Mouse (Mus musculus): Measurements from ENCODE around the gene Trim63. TPM values are rescaled to one million over a fixed set of nuclear protein-coding genes. Genes with fewer than 3 reads are reported as not detected.

Gene Trim63
- polyA plus RNA-seq, 1 experiment from 2014 or later = 0.28 TPM

DNA sequence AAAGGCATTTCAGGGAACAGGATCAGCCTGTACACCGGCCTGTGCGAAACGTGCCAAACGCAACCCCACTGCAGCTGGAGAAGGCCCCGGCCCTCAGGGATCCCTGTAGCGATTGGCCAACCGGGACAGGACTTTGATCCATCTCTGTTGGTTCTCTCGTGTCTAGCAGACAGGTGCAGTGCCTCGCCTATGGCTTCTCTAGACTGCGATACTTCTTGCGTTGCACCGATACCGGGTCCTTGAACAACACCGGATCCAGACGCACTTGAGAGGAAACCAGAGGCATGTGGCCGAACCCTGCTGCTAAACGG lies 42.5 kb downstream of the Trim63 start:
- peaks cover 37% of the 10 kb centered on the region for H3K27me3 ChIP-seq
- peak overlapping the region; percentile 47 for H3K4me2 ChIP-seq (replicated peaks)
- H3K36me3 ChIP-seq = no peaks in the 10 kb centered on the region
- H3K4me1 ChIP-seq = peaks cover 10% of the 10 kb centered on the region
- no peak for ATAC-seq (ENCODE audit: low FRiP score, low read depth)
- no peak overlapping the region for H3K27ac ChIP-seq (replicated peaks)
- peak overlapping the region; percentile 21 for H3K4me3 ChIP-seq
- 36% methylated on average over 17 of the region's 17 CpGs for WGBS
- 0 out of 2 replicates have a peak overlapping the region, but pooled peaks have one; percentile 25 for H3K9ac ChIP-seq (replicated peaks)
- no peaks in the 10 kb centered on the region for H3K9me3 ChIP-seq

DNA sequence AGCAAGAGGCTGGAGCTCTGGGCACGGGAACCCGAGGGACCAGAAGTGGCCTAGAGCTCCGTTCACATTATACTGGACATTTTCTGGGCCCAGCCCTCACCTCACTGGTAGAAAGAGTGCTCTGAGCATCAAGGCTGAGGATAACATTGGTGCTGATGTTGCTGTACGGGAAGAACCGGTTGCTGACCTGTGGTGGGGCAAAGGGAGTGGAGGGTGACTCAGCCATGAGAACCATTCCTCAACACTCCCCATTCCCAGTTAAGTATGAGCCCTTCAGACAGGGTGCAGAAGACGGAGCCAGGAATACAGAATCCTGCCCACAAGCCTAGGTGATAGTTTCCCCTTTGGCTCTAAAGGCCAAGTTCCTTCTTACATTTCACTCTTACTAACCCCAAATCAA lies 44.7 kb downstream of the Trim63 start:
- peaks cover 57% of the 10 kb centered on the region for H3K27me3 ChIP-seq
- 87% methylated on average over 6 of the region's 6 CpGs for WGBS

DNA sequence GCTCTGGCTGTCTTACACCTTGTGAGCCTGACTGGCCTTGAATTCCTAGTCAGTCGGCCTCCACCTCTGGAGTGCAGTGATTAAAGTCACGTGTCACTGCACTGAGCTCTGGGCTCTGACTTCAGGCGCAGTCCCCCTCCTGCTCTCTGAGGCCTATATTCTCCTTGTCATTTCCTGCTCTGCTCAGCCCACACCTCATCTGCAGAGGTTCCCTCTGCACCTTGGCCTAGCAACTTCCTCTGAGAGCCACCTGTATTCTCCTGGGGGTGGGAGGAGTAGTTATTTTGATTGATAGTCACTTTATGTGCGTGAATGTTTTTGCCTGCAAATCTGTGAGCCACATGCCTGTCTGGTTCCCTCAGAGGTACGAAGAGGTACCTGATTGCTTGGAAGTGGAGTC lies 46.3 kb downstream of the Trim63 start:
- Histone ChIP-seq H3K36me3 (no peaks in the 10 kb centered on the region), H3K4me3 (no peak overlapping the region), H3K4me1 (peaks cover 13% of the 10 kb centered on the region), H3K27ac (replicated peaks) (no peak overlapping the region), H3K9me3 (no peaks in the 10 kb centered on the region), H3K9ac (replicated peaks) (no peak overlapping the region), H3K27me3 (peaks cover 66% of the 10 kb centered on the region), H3K4me2 (replicated peaks) (no peak overlapping the region)
- 49% methylated on average over 5 of the region's 5 CpGs for WGBS
- ATAC-seq (ENCODE audit: low FRiP score, low read depth) = no peak

More for the DNA sequence above, 44.7 kb downstream of the Trim63 start:
- Histone ChIP-seq H3K4me3 (no peak overlapping the region), H3K9ac (replicated peaks) (no peak overlapping the region), H3K4me2 (replicated peaks) (no peak overlapping the region), H3K27ac (replicated peaks) (no peak overlapping the region), H3K36me3 (no peaks in the 10 kb centered on the region), H3K4me1 (peaks cover 13% of the 10 kb centered on the region), H3K9me3 (no peaks in the 10 kb centered on the region)
- ATAC-seq (ENCODE audit: low FRiP score, low read depth) = no peak

DNA sequence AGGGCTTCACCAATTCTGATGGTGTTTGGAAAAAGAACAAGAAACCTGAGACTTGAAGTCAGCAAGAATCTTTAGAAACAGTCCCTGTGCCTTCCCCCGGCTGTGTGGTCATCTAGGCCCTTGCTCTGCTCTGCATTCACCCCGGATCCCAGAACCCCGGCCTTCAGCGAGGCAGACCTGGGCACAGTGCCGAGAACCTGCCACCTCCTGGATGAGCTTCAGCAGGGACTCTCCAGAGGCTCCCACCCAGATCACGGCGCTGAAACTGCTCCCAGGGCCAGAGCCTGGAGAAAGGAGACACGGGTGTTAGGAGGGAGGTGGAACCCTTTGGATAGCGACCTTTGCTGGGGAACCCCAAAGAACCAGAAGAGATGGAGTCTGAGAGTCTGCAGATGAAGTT lies 47.2 kb downstream of the Trim63 start:
- Histone ChIP-seq H3K27ac (replicated peaks) (no peak overlapping the region), H3K27me3 (peaks cover 62% of the 10 kb centered on the region), H3K4me1 (peaks cover 10% of the 10 kb centered on the region), H3K9ac (replicated peaks) (no peak overlapping the region), H3K36me3 (no peaks in the 10 kb centered on the region), H3K9me3 (no peaks in the 10 kb centered on the region), H3K4me3 (no peak overlapping the region), H3K4me2 (replicated peaks) (no peak overlapping the region)
- ATAC-seq (ENCODE audit: low FRiP score, low read depth) = no peak
- 72% methylated on average over 9 of the region's 9 CpGs for WGBS

DNA sequence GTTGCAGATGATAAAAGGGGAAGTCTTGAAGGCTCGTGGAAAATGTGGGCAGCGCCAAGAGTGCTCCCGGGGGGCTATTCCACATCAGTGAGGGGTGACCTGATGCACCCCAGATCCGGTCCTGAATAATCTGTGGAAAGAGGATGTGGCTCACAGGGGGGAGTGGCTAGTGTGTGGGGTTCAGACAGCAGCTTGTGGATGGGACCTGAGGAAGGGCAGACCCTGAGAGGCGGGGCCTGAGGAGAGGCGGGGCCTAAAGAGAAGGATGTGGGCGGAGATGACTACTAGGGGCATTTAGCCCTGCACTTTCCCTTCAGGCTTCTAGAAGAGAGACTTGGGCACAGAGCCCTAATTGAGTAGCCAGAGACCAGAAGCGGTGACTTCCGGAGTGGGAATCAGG lies 47.7 kb downstream of the Trim63 start:
- Histone ChIP-seq H3K4me2 (replicated peaks) (no peak overlapping the region), H3K36me3 (no peaks in the 10 kb centered on the region), H3K4me3 (no peak overlapping the region), H3K27me3 (peaks cover 61% of the 10 kb centered on the region), H3K9me3 (no peaks in the 10 kb centered on the region), H3K4me1 (peaks cover 6% of the 10 kb centered on the region; the same call in 1 of the 2 replicates), H3K9ac (replicated peaks) (no peak overlapping the region), H3K27ac (replicated peaks) (no peak overlapping the region)
- 24% methylated on average over 9 of the region's 9 CpGs for WGBS
- no peak for ATAC-seq (ENCODE audit: low FRiP score, low read depth)

DNA sequence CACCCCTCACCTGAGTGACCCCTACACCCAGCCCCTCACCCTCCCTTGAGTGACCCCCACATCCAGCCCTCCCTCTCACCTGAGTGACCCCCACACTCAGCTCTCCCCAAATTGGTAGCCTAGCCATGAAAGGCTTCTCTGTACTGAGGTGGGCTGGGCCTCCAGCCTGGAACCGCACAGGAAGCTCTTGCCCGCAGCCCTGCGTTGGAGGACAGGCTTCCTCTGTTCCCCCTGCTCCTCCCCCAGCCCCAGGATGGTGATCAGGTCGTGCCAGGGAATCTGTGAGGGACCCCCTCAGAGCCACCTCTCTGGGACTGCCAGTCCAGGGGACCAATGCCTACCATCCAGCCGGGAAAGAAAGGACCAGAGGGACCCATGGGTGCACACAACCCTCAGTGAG lies 50.4 kb downstream of the Trim63 start:
- no peak overlapping the region for H3K9ac ChIP-seq (replicated peaks)
- 61% methylated on average over 5 of the region's 5 CpGs for WGBS
- H3K4me1 ChIP-seq = 0 out of 2 replicates have a peak, but pooled peaks cover 3% of the 10 kb centered on the region
- H3K9me3 ChIP-seq = no peaks in the 10 kb centered on the region
- ATAC-seq (ENCODE audit: low FRiP score, low read depth) = no peak
- H3K36me3 ChIP-seq = no peaks in the 10 kb centered on the region
- no peak overlapping the region for H3K4me3 ChIP-seq
- no peak overlapping the region for H3K4me2 ChIP-seq (replicated peaks)
- H3K27ac ChIP-seq (replicated peaks) = no peak overlapping the region
- peaks cover 72% of the 10 kb centered on the region for H3K27me3 ChIP-seq

DNA sequence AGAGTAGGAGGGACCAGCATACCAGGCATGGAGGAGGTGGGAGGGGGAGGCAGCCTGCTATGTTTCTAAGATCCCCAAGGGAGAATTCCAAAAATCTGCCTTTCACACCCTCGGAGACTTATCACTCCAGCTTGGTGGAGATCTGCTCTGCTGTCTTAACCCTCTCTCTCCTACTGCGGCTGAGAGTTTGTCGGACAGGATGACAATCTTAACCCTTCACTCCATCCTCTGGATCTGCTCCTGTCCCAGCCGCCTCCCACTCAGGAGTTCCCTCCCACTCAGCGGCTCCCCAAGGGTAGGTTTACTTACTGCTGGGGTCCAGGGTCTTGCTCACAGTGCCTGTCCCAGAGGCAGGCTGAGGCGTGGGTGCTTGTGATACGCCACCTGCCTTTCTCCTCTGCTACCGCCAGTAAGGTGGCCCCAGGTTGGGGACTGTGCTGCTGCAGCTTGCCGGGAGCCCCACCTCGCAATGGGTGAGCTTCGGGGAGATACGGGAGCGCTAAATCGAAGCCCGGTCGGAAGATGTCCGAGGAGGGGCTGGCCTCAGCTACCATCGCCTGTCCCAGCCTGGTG lies 55.8 kb downstream of the Trim63 start:
- Histone ChIP-seq H3K4me3 (peak overlapping the region; percentile 55), H3K4me2 (replicated peaks) (peak overlapping the region; percentile 97), H3K27ac (replicated peaks) (no peak overlapping the region), H3K9ac (replicated peaks) (no peak overlapping the region), H3K27me3 (peaks cover 66% of the 10 kb centered on the region), H3K36me3 (no peaks in the 10 kb centered on the region), H3K4me1 (peaks cover 16% of the 10 kb centered on the region), H3K9me3 (no peaks in the 10 kb centered on the region)
- ATAC-seq (ENCODE audit: low FRiP score, low read depth) = no peak
- 1% methylated on average over 18 of the region's 18 CpGs for WGBS

DNA sequence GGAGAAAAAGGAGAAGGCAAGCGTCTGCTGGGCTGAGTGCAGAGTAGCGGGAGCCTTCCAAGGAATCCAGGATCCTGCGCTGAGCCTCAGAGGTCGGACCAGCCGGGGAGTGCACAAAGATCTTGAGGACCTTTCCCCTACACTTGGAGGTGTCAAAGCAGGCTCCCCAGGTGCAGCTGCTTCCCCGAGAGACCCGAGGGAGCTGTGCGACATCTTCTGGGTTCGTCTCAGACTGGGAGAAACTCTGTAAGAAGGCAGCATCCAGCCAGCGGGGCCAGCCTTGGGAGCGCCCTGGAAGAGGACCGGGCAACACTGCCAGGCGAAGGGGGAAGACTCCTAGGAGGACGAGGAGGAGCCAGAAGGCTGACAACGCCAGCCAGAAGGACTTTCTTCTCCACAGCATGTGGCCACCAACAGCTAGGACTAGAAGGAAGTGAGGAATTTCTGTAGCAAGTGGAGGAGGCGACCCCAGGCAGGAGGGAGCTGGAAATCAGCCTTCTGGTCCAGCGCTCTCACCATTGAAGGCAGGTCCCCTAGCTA lies 56.5 kb downstream of the Trim63 start:
- H3K4me2 ChIP-seq (replicated peaks) = peak overlapping the region; percentile 97
- no peak overlapping the region for H3K27ac ChIP-seq (replicated peaks)
- peak overlapping the region; percentile 55 for H3K4me3 ChIP-seq
- peaks cover 16% of the 10 kb centered on the region for H3K4me1 ChIP-seq
- H3K9ac ChIP-seq (replicated peaks) = no peak overlapping the region
- 0% methylated on average over 17 of the region's 17 CpGs for WGBS
- H3K36me3 ChIP-seq = no peaks in the 10 kb centered on the region
- no peaks in the 10 kb centered on the region for H3K9me3 ChIP-seq
- peaks cover 60% of the 10 kb centered on the region for H3K27me3 ChIP-seq
- no peak for ATAC-seq (ENCODE audit: low FRiP score, low read depth)

DNA sequence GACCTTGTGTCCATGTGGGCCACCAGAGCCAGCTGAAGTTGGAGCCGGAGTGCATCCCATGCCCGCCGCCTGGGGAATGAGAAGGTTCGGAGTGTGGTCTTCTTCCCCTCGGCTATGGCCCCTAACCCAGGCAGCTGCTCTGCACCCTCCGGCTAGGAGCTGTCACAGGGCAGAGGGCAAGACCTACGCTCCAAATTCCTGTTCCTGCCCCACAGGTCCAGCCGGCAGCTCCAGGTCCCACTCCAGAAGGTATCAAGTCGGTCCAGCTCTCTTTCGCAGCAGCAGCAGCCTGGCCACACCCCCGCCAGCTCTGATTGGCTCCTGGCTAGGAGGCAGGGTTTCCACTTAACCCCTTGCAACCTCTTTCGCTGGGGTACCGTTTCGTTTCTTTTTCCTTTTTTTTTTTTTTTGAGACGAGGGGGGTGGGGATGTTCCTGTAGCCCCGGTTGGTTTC lies 57.4 kb downstream of the Trim63 start:
- H3K27me3 ChIP-seq = peaks cover 59% of the 10 kb centered on the region

DNA sequence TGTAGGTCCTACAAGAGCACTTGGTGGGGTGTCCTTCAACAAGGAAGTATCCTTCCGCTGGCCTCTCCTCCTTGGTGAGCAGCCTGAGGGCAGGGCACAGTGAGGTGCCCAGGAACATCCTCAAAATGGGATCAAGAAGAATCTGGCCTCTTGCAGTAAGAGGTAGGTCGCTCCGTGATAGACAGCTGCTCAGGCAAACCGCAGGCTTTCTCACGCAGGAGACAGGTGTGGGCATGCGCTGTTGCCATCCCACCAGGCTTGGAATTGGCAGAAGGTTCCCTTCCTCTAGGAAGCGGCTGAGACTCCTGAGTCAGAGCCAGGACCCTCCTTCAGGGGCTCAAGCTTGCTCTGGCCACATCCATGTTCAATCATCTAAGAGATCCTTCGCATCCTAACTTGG lies 58.4 kb downstream of the Trim63 start:
- WGBS = 85% methylated on average over 8 of the region's 8 CpGs
- Histone ChIP-seq H3K4me3 (no peak overlapping the region), H3K36me3 (no peaks in the 10 kb centered on the region), H3K27ac (replicated peaks) (no peak overlapping the region), H3K27me3 (peaks cover 49% of the 10 kb centered on the region), H3K4me2 (replicated peaks) (no peak overlapping the region), H3K9ac (replicated peaks) (no peak overlapping the region), H3K9me3 (no peaks in the 10 kb centered on the region), H3K4me1 (peaks cover 16% of the 10 kb centered on the region)
- no peak for ATAC-seq (ENCODE audit: low FRiP score, low read depth)

More for the DNA sequence above, 57.4 kb downstream of the Trim63 start:
- no peak overlapping the region for H3K27ac ChIP-seq (replicated peaks)
- H3K36me3 ChIP-seq = no peaks in the 10 kb centered on the region
- peak overlapping the region; percentile 44 for H3K9ac ChIP-seq (replicated peaks)
- peaks cover 16% of the 10 kb centered on the region for H3K4me1 ChIP-seq
- ATAC-seq (ENCODE audit: low FRiP score, low read depth) = peak; percentile 63; the same call in 1 of the 2 replicates
- peak overlapping the region; percentile 55 for H3K4me3 ChIP-seq
- no peaks in the 10 kb centered on the region for H3K9me3 ChIP-seq
- 0% methylated on average over 16 of the region's 16 CpGs for WGBS
- H3K4me2 ChIP-seq (replicated peaks) = peak overlapping the region; percentile 97

DNA sequence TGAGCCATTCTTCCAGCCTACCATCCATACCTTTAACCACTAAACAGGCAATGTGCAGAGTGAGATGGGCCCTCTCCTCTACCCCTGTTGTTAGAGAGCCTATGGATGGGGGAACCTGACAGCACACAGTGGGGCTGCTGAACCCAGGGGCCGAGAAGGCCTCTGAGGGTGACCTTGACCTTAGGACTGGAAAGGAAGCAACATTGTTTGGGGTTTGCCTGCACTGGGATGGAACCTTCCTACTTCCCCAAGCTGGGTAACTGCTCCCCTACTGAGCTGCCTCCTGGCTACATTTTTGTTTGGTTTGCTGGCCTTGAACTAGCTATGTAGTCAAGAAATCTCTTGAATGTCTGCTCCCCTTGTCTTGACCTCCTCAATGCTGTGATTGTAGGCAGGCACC lies 59.4 kb downstream of the Trim63 start:
- Histone ChIP-seq H3K9ac (replicated peaks) (no peak overlapping the region), H3K4me2 (replicated peaks) (no peak overlapping the region), H3K4me3 (no peak overlapping the region), H3K4me1 (peaks cover 16% of the 10 kb centered on the region), H3K27me3 (peaks cover 39% of the 10 kb centered on the region), H3K9me3 (no peaks in the 10 kb centered on the region), H3K36me3 (no peaks in the 10 kb centered on the region), H3K27ac (replicated peaks) (no peak overlapping the region)
- no peak for ATAC-seq (ENCODE audit: low FRiP score, low read depth)
- WGBS = 38% methylated on average over 1 of the region's 1 CpGs

DNA sequence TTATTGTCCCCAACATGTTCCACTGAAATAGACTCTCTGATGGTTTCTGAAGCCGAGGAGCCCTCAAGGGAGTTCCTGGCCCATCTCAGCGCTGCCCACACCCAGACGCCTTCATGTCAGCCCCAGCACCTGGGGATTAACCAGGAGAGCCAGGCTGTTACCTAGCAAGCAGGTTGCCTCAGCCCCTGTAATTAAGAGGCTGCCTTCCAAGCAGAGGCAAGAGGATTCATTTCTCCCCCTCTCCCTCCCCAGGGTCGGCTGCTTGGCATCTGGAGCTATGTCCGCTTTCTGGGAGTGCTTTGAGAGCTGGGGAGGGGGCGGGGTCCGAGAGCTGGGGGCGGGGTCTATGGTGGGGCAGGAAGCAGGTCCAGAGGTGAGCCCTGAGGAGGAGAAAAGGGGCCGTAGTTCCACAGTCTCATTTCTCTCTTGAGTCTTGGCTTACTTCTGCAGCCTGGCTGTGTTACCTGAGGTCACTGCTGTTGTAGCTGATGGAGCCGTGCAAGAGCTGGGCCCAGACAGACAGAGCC lies 63.2 kb downstream of the Trim63 start:
- WGBS = 40% methylated on average over 10 of the region's 10 CpGs

More for the DNA sequence above, 63.2 kb downstream of the Trim63 start:
- no peak for ATAC-seq (ENCODE audit: low FRiP score, low read depth)
- Histone ChIP-seq H3K27ac (replicated peaks) (0 out of 2 replicates have a peak overlapping the region, but pooled peaks have one; percentile 10), H3K4me3 (no peak overlapping the region), H3K4me1 (no peaks in the 10 kb centered on the region), H3K27me3 (peaks cover 8% of the 10 kb centered on the region), H3K9ac (replicated peaks) (no peak overlapping the region), H3K36me3 (no peaks in the 10 kb centered on the region), H3K9me3 (no peaks in the 10 kb centered on the region), H3K4me2 (replicated peaks) (no peak overlapping the region)

All from midbrain, embryonic 12.5 days (tissue).